Mouse (Mus musculus): Measurements from ENCODE around the gene Plcl2.
"Not testable (repeated sequence)": the region's sequence is repeated elsewhere in the genome, so short reads cannot be mapped to it uniquely, and the experiment has no call there.

Gene Plcl2

DNA sequence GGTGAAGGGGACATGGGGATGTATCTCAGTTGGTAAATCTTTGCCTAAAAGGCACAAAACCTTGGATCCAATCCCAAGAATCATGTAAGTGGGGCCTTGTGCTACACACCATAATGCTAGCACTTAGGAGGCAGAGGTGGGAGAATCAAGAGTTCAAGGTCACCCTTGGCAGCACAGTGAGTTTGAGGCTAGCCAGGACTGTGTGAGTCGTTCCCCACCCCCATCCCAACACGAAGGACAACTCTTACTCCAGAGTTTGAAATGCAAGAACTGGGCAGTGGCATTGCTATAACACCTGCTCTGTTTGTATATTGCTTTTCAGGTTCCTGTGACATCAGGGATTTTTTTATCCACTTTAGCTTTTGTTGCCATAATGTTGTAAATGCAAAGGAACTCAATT lies 28.6 kb downstream of the Plcl2 start:
- peak; percentile 61 for DNase-seq

DNA sequence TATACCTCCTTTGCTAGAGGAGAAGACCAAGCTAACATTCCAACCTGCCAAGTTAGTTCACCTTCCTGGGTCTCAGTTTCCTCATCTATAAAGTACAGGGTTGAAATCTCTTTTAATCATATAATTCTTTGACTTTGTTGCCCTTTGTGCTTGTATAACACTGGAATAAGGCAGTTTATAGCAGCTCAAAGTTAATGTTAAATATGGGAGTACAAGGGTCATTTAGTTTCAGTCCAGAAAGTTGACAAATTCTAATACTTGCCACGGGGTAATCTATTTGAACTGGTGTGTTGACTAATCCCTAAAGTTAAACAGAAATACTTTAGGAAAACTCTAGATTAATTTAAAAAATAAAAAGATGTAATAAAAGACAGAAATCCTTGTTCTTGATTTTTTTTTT lies 35.7 kb downstream of the Plcl2 start:
- no peak for DNase-seq

DNA sequence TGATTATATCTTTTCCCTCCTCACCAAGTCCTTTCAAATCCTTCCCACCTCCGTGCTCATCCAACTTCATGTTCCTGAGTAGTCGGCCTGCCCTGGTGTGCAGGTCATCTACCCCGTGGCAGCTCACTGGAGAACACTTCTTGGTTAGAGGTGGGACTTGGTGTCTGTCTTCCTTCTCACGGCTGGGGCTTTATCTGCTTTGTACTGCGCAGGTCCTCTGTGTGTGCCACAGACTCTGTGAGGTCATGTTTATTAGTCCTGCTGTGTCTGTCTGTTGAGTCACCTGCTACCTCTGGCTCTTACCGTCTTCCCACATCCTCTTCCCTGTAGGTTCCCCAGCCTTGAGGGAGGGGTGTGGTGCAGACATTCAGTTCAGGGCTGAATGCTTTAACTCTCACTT lies 36.1 kb downstream of the Plcl2 start:
- no peak for DNase-seq

DNA sequence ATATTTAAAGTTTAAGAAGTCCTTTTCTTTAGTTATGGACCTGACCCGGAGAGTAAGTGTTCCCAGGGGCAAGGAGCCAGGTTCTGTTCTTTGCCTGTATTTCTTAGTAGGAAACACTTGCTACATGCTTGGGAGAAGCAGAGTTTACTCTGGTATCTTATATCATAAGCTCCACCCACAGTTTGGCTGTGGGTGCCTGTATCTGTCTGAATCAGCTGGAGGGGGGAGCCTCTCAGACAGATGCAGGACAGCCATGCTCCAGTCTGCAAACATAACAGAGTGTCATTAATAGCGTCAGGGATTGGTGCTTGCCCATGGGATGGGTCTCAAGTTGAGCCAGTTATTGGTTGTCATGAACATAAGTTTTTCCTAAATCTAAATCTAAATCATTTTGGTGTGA lies 42.9 kb downstream of the Plcl2 start:
- no peak for DNase-seq

DNA sequence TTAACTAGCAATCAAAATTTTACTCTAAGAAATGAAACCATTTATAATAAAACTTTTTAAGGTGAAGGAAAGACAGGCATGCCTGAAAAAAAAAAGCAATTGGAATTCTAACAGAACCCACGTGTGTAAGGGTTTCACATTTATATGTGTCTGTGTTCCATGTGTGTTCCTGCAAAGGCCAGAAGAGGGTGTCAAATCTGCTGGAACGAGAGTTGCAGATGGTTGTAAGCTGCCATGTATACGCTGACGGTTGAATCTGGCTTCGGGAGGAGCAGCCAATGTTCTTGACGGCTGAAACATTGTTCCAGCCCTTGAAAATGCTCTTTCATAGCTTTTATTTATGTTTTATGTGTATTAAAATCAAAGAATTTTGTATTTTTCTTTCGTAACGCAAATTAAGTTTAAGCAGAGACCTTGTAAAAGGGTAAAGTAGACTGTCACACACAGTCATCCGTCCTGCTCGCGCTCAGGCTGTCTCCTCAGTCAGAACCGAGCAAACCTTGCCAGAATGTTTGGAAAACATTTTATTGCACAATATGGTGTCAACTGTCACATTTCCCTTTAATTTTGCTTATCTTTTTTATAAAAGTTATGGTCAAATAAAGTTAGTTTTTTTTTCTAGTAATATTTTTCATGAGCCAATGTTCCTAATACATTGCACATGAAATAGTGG lies 48.5 kb downstream of the Plcl2 start:
- DNase-seq: no peak

DNA sequence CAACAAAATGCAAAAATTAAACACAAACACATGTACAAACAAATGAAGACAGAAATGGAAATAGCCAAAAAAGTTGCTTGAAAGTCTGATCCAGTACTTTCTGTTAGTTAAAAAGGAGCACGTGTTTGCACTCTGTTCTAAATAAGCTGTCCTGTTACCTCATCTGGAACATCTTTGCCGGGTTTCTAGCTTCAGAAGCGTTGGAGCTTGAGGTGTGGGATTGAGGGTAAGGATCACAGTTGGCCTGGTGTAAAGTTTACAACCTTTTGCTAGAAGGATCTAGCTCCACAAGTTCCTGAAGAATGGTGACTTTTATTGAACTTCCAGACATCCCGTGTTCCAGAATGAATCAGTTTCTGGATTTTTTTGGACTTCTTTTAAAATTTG lies 49.0 kb downstream of the Plcl2 start:
- DNase-seq: no peak

DNA sequence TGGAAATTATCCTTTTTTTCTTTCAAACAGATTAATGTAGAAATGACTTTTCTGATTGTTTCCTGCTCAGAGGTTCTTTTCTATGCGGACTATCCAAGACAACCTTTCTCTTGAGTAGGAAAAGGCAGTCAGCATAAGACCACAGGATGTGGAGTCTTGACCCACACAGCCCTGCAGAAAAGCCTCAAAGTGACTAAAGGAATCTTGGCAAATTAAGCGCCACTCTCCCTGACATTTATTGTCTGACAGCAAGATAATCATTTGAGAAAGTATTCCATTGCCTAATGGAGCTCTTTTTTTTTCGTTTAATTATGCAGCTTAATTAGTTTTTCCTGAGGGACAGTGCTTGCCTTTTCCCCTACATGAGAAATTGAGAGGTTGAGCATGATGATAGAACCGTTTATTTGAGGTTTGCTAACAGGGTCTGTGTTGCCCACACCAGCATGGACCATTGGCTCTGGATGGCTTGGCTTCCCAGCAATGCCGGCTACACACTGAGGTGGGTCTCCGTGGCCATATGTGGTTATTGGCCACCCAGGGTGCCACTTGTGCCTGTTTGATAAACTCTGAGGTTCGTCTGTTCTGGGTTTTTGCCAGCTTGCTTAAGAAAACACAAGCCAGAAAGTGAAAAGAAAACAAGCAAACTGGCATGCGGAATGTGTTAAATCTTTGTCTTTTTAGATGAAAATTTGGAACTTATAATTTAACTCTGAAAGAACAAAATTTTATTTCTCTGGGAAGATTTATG lies 56.3 kb downstream of the Plcl2 start:
- no peak for DNase-seq

DNA sequence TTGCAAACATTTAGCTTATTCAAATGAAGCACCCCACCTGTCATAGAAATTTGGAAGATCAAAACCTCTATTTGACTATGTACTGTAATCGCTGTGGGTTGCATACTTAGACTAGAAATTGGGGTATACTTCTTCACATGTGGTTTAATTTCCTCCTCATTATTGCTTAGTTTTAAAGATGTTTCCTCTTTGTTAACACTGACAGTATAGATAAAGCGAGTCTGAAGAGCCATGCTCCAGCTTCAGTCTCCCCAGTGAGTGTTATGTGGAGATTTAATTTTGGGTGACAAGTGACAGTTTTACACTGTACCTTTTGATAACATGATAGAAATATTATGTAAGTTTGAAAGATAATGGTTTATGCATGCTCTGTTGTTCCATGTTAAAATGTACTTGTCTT lies 59.6 kb downstream of the Plcl2 start:
- no peak for DNase-seq

DNA sequence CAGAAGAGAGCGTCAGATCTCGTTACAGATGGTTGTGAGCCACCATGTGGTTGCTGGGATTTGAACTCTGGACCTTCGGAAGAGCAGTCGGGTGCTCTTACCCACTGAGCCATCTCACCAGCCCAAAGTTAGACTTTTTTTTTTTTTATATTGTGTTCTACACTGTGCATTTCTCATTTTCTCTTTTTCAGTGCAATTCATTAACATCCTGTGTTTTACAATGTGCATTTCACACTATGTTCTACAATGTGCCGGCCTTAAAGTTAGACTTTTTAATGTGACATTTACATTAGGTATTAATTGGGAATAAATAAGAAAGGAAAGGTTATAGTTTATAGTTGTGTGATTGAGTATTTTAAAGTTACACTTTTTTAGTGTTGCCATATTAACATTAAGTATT lies 61.0 kb downstream of the Plcl2 start:
- not testable (repeated sequence) for DNase-seq

DNA sequence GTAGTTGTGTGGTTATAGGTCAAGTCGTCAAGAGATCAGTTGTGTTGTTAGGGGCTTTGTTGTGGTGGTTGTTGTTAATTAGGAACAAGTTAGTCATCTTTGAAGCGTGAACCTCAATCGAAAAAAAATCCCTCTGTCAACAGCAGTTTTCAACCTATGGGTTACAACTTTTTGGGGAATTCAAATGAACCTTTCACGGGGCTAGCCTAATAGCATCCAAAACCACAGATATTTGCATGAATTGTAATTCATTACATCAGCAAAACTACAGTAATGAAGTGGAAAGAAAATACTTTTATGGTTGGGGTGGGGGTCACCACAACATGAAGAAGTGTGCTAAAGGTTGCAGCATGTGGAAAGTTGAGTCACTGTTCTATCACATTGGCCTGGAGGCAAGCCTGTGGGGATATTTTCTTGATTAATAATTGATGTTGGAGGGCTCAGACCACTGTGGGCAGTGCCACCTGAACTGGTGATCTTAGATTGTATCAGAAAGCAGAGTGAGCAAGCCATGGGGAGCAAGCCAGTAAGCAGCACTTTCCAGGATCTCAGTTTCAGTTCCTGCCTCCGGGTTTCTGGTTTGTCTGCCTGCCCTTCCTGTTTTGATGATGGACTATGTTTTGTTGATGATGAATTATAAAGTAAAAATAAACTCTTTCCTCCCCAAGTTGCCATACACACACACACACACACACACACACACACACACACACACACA lies 61.6 kb downstream of the Plcl2 start:
- peak; percentile 91 for DNase-seq

DNA sequence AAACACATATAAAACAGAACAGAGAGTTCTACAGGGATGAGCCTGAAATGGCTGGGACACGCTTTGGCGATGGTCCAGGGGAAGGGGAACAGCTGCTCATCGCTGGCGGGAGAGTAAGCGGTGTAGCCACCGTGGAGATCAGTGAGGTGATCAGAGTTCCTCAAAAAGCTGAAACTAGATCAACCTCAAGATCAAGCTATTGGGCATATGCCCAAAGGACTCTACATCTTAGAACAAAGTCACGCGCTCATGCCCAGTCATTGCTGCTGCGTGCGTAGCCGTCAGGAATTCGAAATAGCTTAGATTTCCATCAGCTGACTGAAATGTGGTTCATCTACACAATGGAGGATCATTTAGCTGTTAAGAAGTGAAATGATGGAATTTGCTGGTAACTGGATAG lies 65.0 kb downstream of the Plcl2 start:
- no peak for DNase-seq

DNA sequence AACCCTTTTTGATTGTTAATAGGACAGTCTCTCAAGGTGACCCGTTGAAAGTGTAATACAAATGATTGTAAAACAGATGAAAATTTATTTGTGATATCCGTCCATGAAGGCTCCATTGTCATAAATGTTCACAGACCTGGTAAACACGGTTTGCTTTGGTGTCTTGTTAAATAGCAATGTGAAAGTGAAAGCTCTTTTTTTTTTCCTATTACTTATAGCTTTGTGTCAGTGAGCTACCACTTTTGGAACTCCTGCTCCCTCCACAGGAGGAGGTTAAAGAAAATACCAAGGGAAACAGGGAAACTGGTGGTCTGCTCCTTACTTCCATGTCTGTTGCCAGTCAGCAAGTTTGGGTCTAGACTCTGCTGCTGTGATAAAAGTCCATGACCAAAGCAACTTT lies 71.2 kb downstream of the Plcl2 start:
- DNase-seq: no peak

DNA sequence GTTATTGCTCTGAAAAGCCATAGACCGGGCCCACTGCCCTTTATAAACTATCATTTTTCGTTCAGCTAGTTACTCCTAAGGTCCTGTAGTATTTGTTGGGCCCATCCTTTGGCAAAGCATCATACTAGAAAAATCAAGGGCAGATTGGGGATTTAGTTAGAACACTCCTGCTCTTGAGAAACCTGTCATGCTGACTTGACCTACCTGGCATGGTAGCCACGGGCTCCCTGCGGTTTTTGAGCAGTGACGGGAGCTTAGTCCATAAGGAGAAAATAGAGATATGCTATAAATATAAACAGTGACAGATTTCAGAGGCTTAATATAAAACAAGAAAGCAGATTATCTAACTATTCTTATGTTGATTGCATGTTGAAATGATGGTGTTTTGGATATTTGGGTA lies 77.6 kb downstream of the Plcl2 start:
- DNase-seq: no peak

DNA sequence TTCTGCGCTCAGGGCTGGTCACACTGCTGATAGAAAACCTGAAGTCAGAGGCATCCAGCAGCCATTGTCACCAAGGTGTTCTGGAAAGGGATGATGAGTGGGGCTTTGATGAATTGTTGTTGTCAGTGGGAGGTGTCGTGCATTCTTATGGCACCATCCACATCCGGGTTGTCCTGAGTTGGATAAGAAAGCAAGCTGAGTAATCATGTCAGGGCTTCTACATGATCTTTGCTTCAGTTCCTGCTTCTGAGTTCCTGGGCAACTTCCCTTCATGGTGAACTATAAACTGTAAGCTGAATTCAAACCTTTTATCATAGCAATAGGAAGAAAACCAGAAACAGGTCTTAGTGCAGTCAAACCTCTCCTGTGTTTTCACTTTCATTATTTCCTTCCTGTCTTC lies 78.7 kb downstream of the Plcl2 start:
- no peak for DNase-seq

DNA sequence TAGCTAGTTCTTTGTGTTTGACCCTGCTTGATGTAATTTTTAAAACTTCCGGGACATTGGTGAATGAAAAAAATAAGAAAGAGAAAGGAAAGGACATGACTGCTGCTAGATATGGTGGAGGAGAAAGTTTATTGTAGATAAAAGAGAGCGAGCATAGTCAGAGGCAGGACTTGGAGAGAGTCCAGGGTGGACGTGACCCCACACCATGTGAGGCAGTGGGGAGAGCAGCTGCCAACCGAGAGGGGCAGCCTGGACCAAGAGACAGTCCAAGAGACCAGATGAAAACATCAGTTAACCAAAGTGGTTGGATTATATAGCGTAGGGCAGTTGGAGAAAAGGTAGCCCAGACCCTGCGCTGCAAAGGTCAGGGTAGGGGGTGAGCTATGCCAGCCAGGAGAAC lies 91.0 kb downstream of the Plcl2 start:
- no peak for DNase-seq

DNA sequence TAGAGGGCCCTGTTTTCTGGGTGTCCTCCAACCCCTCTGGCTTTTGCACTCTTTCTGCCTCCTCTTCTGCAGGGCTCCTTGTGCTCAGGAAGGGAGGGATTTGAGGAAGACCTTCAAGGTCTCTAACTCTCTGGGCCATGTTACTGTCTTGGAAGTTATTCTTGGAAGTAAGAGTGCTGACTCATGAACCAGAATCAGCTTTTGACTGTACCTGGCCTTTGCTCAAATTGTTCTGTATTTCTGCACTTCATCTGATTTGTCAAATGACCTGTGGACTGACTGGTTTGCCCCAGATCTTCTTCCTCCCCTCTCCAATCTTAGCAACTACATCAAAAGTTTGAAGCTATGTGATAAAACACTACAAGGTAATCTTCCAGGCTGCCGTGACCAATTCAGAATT lies 91.5 kb downstream of the Plcl2 start:
- no peak for DNase-seq

DNA sequence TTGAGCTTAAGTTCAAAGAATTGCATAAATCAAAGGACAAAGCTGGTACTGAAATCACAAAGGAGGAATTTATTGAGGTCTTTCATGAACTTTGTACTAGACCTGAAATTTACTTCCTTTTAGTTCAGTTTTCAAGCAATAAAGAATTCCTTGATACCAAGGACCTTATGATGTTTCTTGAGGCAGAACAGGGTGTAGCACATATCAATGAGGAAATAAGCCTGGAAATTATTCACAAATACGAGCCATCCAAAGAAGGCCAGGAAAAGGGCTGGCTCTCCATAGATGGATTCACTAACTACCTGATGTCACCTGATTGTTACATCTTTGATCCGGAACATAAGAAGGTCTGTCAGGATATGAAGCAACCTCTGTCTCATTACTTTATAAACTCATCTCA lies 97.7 kb downstream of the Plcl2 start:
- no peak for DNase-seq

DNA sequence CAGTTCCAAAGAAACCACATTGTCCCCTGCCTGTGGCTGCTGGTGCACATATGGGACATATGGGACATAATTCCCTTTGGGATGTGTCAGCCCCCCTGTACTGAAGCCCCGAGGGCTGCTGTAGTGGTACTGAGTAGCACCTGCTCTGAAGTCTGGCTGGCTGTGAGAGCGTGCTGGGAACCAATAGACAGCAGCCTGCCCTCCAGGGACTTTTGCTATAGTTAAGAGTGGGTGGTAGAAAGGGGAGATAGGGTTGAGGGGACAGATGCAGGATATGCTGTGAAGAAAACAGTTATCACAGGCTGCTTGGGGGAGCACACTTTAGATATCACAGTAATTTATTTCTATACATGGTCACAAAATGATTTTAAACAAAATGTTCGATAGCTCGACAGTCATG lies 100.7 kb downstream of the Plcl2 start:
- DNase-seq: no peak

DNA sequence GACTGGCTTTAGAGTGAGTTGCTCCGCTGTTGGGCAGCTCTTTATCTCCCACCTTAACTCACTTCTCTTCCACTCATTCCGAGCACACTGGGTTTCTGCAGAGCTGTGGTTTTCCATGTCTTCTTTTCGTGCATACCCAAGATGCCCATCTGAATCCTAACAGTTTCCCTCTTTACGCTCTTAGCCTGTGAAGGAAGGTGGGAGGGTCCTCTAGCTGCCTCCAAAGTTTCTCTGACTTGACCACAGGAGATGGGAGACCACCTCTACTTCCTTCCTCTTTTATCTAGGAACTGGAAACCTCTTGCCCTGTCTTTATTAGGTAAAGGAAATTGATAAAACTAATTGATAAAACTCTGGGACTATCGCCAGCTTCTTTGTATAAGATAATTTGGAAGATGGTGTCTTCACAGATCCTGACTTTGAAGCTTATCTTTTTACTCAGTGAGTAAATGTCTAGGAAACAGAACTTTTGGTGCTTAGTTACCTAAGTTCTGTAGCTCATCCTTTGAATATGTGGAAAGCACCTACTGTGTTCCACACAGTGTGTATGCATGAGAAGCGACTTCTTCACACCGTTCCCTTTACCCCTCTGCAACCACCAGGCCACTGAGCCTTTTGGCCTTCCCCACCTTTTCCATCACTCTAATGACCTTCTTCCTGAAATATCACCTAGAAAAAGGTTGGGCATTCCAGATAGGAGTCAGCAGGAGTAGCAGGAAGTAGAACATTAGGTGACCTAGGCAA lies 111.8 kb downstream of the Plcl2 start:
- DNase-seq: peak; percentile 42

DNA sequence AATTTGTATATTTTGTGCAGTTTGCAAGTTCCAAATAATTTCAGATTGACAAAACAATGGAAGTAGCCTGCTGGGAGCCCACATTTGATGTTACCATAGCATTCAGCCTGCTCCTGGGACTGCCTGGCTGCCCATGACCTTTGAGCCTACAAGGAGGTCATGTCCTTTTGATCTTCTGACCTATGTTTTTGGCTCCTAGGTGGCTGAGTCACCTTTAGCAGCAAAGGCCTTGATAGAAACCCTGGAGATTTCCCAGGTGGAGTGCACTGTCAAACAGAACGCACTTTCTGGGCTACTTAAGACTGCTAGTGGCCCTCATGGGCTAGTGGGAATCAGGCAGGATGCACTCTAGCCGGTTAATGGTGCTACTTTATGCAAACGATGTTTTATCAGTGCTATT lies 112.8 kb downstream of the Plcl2 start:
- peak; percentile 75 for DNase-seq

DNA sequence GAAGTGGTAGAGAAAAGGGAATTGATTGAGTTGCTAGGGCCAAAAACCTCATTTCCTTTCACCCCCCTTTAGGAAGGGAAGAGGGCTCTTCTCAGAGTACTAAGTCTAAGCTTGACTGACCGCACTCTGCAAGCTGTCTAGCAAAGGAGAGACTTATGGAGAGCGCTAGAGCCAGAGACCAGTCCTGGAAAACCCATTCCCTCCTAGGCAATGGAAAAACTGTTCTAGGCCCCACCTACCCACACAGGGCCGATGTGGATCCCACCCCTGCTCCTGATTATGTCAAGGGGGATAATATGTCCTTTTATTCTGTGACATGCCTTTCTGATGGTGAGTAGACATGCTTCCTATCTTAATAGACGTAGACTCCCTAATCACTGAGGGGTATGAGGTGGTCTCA lies 116.4 kb downstream of the Plcl2 start:
- DNase-seq: peak; percentile 72

DNA sequence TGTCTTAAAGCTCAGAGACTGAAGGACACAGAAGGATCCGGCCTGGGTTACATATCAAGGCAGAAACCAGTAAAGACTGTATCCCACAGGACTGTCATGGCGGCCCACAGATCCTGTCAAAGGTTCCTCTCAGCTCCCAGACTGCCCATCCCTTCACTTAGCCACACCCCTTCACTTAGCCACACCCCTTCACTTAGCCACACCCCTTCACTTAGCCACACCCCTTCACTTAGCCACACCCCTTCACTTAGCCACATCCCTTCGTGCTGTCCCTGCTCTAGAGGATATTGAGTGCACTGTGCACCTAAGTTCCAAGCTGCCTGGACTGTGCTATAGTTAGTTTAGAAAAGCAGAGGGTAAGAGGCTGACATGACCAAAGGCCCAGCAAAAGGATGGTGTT lies 118.5 kb downstream of the Plcl2 start:
- DNase-seq: peak; percentile 51

DNA sequence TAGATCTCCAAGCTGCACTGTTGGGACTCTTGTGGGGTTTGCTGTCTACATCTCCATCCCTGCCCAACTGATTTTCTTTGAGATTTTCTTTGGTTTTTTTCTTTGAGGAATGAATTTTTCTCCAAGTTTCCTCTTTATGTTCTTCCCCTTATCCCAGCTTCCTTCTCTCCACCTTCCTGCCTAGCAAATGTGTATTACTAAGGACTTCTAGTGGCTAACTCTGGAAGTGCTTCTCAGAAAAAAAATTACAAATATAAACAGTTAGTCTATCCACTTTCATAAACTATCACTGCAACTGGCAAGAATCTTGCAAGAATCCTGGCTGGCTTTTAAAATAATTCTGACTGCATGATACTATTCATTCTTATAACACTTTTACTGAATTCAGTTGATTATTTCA lies 119.5 kb downstream of the Plcl2 start:
- DNase-seq: no peak

DNA sequence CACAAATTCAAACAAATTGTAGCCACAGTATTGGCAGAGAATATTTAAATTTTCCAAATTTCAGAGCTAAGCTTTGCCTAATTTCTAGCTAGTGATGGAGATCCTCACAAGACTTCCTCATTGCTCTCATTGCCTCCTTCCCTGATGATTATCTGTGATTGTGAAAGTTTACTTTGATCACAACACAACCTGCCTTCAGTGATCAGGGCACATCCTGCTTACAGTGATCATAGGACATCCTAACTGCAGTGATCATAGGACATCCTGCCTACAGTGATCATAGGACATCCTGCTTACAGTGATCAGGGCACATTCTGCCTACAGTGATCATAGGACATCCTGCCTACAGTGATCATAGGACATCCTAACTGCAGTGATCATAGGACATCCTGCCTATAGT lies 121.8 kb downstream of the Plcl2 start:
- peak; percentile 25 for DNase-seq
